Mouse (Mus musculus): ENCODE results near the gene Oosp2. TPM values are rescaled to one million over a fixed set of nuclear protein-coding genes. Genes with fewer than 3 reads are reported as not detected.
A peak's percentile ranks its signal among the peaks of the same experiment; 100 is the strongest.

Gene Oosp2
- total RNA-seq, 2 experiments from 2014 or later: not detected

GRCm38 (mm10) chr19:11612293-11612692 lies 48.1 kb downstream of the Oosp2 start:
- DNase-seq (ENCODE audit: low spot score in 2 of 2): no peak
- intact Hi-C loops (cut with DNase I): no loop called here

GRCm38 (mm10) chr19:11611541-11611945 lies 48.8 kb downstream of the Oosp2 start:
- intact Hi-C loops (cut with DNase I): no loop called here
- peak; percentile 29 to 61 for DNase-seq (ENCODE audit: low spot score in 2 of 2)

GRCm38 (mm10) chr19:11608172-11608571 lies 52.2 kb downstream of the Oosp2 start:
- intact Hi-C loops (cut with DNase I): no loop called here
- peak; percentile 46 to 51 for DNase-seq (ENCODE audit: low spot score in 2 of 2)

- intact Hi-C loops (cut with DNase I): loop anchor here (5.0 kb wide), 1 partner anchor 252 kb away; no protein-coding TSS in a partner anchor
- DNase-seq (ENCODE audit: low spot score in 2 of 2): no peak
Observed at GRCm38 (mm10) chr19:11604603-11605002, 55.8 kb downstream of the Oosp2 start, which contains the start of gene Ms4a6d. Gene Ms4a6d (minus strand): TSS chr19:11604849.

- DNase-seq (ENCODE audit: low spot score in 2 of 2): peak; percentile 47 to 58
- intact Hi-C loops (cut with DNase I): loop anchor here (5.0 kb wide), 1 partner anchor 250 kb away; no protein-coding TSS in a partner anchor
Observed at GRCm38 (mm10) chr19:11602026-11602425, 58.3 kb downstream of the Oosp2 start.

- intact Hi-C loops (cut with DNase I): loop anchor here (5.0 kb wide), 1 partner anchor 249 kb away; no protein-coding TSS in a partner anchor
- no peak for DNase-seq (ENCODE audit: low spot score in 2 of 2)
Observed at GRCm38 (mm10) chr19:11601349-11601748, 59.0 kb downstream of the Oosp2 start.

Other genes starting within 250 kb of the Oosp2 start
- gene Ms4a4b, start 217.0 kb downstream of the Oosp2 start, total RNA-seq (2021): not detected
- 1 to 10 TPM; 1.8 to 2.2 TPM for gene Ms4a6c, start 191.2 kb downstream of the Oosp2 start, total RNA-seq (2021)
- gene Gm8369, start 174.6 kb downstream of the Oosp2 start, total RNA-seq (2021): under 1 TPM; 0.31 to 0.53 TPM
- gene Ms4a6b, start 144.0 kb downstream of the Oosp2 start, total RNA-seq (2021): 1 to 10 TPM; 1.2 to 4.3 TPM
- not detected for gene Ms4a4d, start 123.8 kb downstream of the Oosp2 start, total RNA-seq (2021)
- under 1 TPM; 0.87 to 0.99 TPM for gene Ms4a6d, start 55.7 kb downstream of the Oosp2 start, total RNA-seq (2021)
- gene Ms4a2, start 36.8 kb downstream of the Oosp2 start, total RNA-seq (2021): not detected
- not detected for gene Ms4a3, start 19.7 kb downstream of the Oosp2 start, total RNA-seq (2021)
- not detected for gene Oosp1, start 30.6 kb upstream of the Oosp2 start, total RNA-seq (2021)
- gene Oosp3, start 36.5 kb upstream of the Oosp2 start, total RNA-seq (2021): not detected
- gene Gif, start 87.0 kb upstream of the Oosp2 start, total RNA-seq (2021): not detected
- 10 to 100 TPM; 40.1 to 43.7 TPM for gene Mrpl16, start 109.8 kb upstream of the Oosp2 start, total RNA-seq (2021)
- gene Stx3, start 158.8 kb upstream of the Oosp2 start, total RNA-seq (2021): 10 to 100 TPM; 18.0 to 20.0 TPM
- gene Olfr1417, start 178.7 kb upstream of the Oosp2 start, total RNA-seq (2021): not detected
- not detected for gene Olfr1418, start 200.5 kb upstream of the Oosp2 start, total RNA-seq (2021)
- not detected for gene Olfr1419, start 214.5 kb upstream of the Oosp2 start, total RNA-seq (2021)
- gene Olfr1420, start 226.0 kb upstream of the Oosp2 start, total RNA-seq (2021): not detected